Mouse (Mus musculus) forebrain, postnatal 0 days (tissue): ENCODE measurements around the gene Clcnka. TPM values are rescaled to one million over a fixed set of nuclear protein-coding genes. Genes with fewer than 3 reads are reported as not detected.

Experiments used
- ATAC-seq: fragments of 200-750 bp; cut with Nextera tagmentation; 2 replicates; pipeline ENCODE4 v1.8.0; 2017; ENCODE audit warnings: mild to moderate bottlenecking, moderate library complexity
- DNase-seq: peaks from one replicate; pipeline ENCODE4 v3.0.0-alpha.2; 2015
- H3K27ac ChIP-seq: fragments of 300-500 bp; sonication (generic); 2 replicates; pipeline ENCODE4 v1.5.1; 2014; ENCODE audit warnings: low read depth, mild to moderate bottlenecking, antibody characterized with exemption, low read length, moderate library complexity, mixed read lengths
- H3K27me3 ChIP-seq: fragments of 300-500 bp; sonication (generic); 2 replicates; pipeline ENCODE4 v1.6.1; 2014; ENCODE audit warnings: mild to moderate bottlenecking, low read length, mixed read lengths; ENCODE audit not compliant: insufficient read depth
- H3K36me3 ChIP-seq: fragments of 300-500 bp; sonication (generic); 2 replicates; pipeline ENCODE4 v1.6.1; 2014; ENCODE audit warnings: mild to moderate bottlenecking, moderate library complexity; ENCODE audit not compliant: insufficient read depth
- H3K4me1 ChIP-seq: fragments of 300-500 bp; sonication (generic); 2 replicates; pipeline ENCODE4 v1.6.1; 2014; ENCODE audit warnings: antibody characterized with exemption; ENCODE audit not compliant: insufficient read depth
- H3K4me2 ChIP-seq: fragments of 300-500 bp; sonication (generic); 2 replicates; pipeline ENCODE4 v1.6.1; 2014; ENCODE audit warnings: low read depth, mild to moderate bottlenecking, moderate library complexity
- H3K4me3 ChIP-seq: fragments of 300-500 bp; sonication (generic); 2 replicates; pipeline ENCODE4 v1.5.1; 2014; ENCODE audit warnings: low read depth, low read length, mixed read lengths
- H3K9ac ChIP-seq: fragments of 300-500 bp; sonication (generic); 2 replicates; pipeline ENCODE4 v1.6.1; 2014; ENCODE audit warnings: mild to moderate bottlenecking
- H3K9me3 ChIP-seq: fragments of 300-500 bp; sonication (generic); 2 replicates; pipeline ENCODE4 v1.6.1; 2016; ENCODE audit warnings: low read length
- CTCF ChIP-seq: sonication (generic); IDR thresholded peaks from 2 replicates; pipeline ENCODE4 v1.5.1; 2016; ENCODE audit warnings: antibody characterized with exemption, control low read depth, low read depth
- WGBS: fragments of 180-500 bp; shearing (Covaris S2); extraction: QIAGEN DNeasy Blood & Tissue Kit; methylation state at CpG from one replicate; pipeline ENCODE4 v1.1.7; 2014; 5-methylcytosine and 5-hydroxymethylcytosine counted together
- polyA plus RNA-seq: library from polyadenylated mRNA; unstranded; fragments of >200 nt; fragmentation: Nextera tagmentation; extraction: Ambion mirVana; gene quantifications from 2 replicates; pipeline ENCODE4 v1.2.1, GENCODE M21; 2015
- total RNA-seq: library from RNA; depleted of rRNA; stranded (reverse); fragments of >200 nt; gene quantifications from 2 replicates; pipeline ENCODE4 v1.2.3, GENCODE M21; 2014

Clcnka gene
- total and polyA plus RNA-seq, 2 experiments from 2014 or later = 0.10 to 0.24 TPM

GRCm38 (mm10) chr4:141421423-141421822 lies 22.9 kb upstream of the Clcnka start:
- H3K4me3 ChIP-seq = no peak overlapping the region
- WGBS = 57% methylated on average over 14 of the region's 14 CpGs
- H3K9me3 ChIP-seq = no peaks in the 10 kb centered on the region
- DNase-seq (no peak), ATAC-seq (no peak)
- H3K27ac ChIP-seq = no peak overlapping the region
- peaks cover 4% of the 10 kb centered on the region; the same call in 1 of the 2 replicates for H3K4me1 ChIP-seq
- no peaks in the 10 kb centered on the region for H3K36me3 ChIP-seq
- no peak for TF ChIP-seq CTCF
- no peaks in the 10 kb centered on the region for H3K27me3 ChIP-seq
- H3K4me2 ChIP-seq = no peak overlapping the region
- H3K9ac ChIP-seq = no peak overlapping the region

- Histone ChIP-seq H3K9ac (no peak overlapping the region), H3K27ac (no peak overlapping the region), H3K4me3 (no peak overlapping the region), H3K4me1 (no peaks in the 10 kb centered on the region), H3K4me2 (no peak overlapping the region), H3K9me3 (no peaks in the 10 kb centered on the region), H3K36me3 (no peaks in the 10 kb centered on the region), H3K27me3 (no peaks in the 10 kb centered on the region)
- no peak for TF ChIP-seq CTCF
- no peak for DNase-seq
- 61% methylated on average over 9 of the region's 9 CpGs for WGBS
- ATAC-seq = no peak
Observed at GRCm38 (mm10) chr4:141420886-141421285, 22.4 kb upstream of the Clcnka start.

DNA sequence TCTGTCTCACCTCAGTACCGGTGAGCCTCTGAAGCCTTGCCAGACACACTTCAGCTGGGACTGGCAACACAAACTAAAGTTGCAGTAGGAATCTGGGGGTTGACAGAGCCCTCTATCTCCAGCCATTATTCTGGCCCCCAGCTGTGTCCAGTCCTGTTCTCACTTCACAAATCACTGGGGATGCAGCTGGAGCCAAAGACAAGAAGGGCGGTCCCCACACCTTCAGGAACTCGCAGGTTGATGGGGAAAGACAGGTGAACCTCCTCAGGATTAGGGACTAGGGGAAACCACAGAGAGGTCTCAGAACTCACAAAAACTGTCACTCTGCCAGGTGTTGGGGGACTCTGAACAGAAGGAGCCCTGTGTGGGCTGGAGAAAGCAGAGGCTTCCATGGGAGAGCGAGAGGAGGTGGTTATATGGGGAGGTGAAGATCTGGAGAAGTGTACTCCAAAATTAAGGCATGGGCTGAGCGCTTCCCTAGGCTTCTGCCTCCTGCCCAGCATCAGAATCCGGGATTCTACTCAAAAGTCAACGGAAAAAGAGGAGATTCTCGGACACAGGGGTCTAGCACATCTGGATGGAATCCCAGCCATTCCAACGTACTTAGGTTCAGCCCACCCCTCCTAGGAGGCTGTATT lies 21.8 kb upstream of the Clcnka start, which contains the start of gene Hspb7:
Gene Hspb7 (plus strand): TSS at position 588 of the 638 bp plus-strand sequence.
- no peaks in the 10 kb centered on the region for H3K9me3 ChIP-seq
- ATAC-seq (no peak), DNase-seq (no peak)
- H3K27ac ChIP-seq = no peak within 1 kb of the TSS
- 61% methylated on average over 9 of the region's 9 CpGs for WGBS
- H3K4me3 ChIP-seq = no peak within 1 kb of the TSS
- H3K4me1 ChIP-seq = no peaks in the 10 kb centered on the region
- no peaks in the 10 kb centered on the region for H3K27me3 ChIP-seq
- H3K36me3 ChIP-seq = no peaks in the 10 kb centered on the region
- no peak for TF ChIP-seq CTCF
- no peak within 1 kb of the TSS for H3K4me2 ChIP-seq
- H3K9ac ChIP-seq = no peak within 1 kb of the TSS

DNA sequence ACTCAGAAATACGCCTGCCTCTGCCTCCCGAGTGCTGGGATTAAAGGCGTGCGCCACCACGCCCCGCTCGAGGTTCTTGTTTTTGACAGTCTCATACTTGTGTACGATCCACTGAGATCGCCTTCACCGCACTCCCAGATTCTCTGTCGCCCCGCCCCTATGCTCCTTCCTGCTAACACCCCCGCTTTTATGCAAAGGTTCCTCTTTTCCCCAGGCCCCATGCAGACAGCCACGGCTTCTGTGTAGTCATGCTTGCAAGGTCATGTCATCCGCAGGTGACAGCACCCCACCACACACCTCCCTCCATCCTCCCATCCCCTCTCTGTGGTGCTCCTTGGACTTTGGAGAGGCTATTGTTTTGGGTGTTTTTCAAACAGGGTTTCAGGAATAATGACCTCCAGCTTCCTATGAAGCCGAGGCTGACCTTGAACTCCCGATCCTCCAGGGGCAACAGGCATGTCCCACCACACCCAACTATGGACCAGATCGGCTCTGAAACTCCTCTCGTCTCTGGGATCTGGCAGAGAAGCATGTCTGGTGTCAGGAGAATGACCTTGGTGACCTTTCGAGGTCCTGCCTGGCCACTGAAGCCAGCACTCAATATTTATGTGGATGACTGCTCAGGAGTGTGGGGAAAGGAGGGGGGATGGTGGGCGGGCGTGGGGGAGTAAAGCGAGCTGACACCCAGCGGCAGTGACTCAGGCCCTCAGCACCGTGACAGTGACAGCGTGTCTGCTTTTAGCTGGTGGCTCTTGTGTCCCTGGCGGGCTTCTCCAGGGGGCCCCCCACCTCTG lies 21.1 kb upstream of the Clcnka start:
- DNase-seq = no peak
- no peak overlapping the region for H3K9ac ChIP-seq

GRCm38 (mm10) chr4:141415924-141416323 lies 17.4 kb upstream of the Clcnka start, which contains the start of gene Clcnkb:
Gene Clcnkb (minus strand): TSS chr4:141416014.
- Histone ChIP-seq H3K27ac (no peak within 1 kb of the TSS), H3K4me3 (no peak within 1 kb of the TSS), H3K4me2 (no peak within 1 kb of the TSS), H3K9me3 (no peaks in the 10 kb centered on the region), H3K27me3 (no peaks in the 10 kb centered on the region), H3K4me1 (no peaks in the 10 kb centered on the region), H3K9ac (no peak within 1 kb of the TSS), H3K36me3 (no peaks in the 10 kb centered on the region)
- ATAC-seq (no peak), DNase-seq (no peak)
- 63% methylated on average over 7 of the region's 7 CpGs for WGBS
- TF ChIP-seq CTCF = no peak

More for the DNA sequence above, 21.1 kb upstream of the Clcnka start:
- H3K4me1 ChIP-seq = no peaks in the 10 kb centered on the region
- no peak overlapping the region for H3K4me2 ChIP-seq
- TF ChIP-seq CTCF = no peak
- no peaks in the 10 kb centered on the region for H3K27me3 ChIP-seq
- H3K9me3 ChIP-seq = no peaks in the 10 kb centered on the region
- WGBS = 74% methylated on average over 27 of the region's 27 CpGs
- ATAC-seq = no peak
- H3K27ac ChIP-seq = no peak overlapping the region
- no peaks in the 10 kb centered on the region for H3K36me3 ChIP-seq
- H3K4me3 ChIP-seq = no peak overlapping the region

DNA sequence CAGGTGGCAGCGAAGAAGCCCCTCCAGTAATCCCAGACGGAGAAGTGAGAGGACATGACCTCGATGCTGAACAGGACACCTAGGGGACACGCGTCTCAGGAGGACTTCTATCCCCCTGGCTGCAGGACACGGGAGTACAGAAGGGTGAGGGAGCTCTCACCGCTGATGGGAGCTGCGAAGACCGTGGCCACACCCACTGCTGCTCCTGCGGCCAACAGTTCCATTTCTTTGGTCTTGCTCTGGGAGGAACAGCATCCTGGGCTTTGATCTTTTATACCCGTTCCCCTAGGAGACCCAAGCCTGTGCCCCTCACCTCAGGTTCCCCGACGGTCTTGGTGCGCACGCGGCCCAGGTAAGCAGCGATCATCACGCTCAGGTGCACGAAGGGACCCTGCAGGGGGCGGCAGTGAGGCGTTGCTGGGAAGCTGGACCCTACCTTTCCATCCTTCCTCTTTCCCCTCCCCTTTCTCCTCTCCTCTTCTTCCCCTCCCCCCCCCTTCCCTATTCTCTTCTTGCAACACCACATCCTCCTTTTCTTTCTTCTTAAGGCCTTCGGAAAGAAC lies 13.0 kb upstream of the Clcnka start:
- H3K9ac ChIP-seq = no peak overlapping the region
- H3K36me3 ChIP-seq = no peaks in the 10 kb centered on the region
- H3K27ac ChIP-seq = no peak overlapping the region
- no peak; the same call in 1 of the 2 replicates for TF ChIP-seq CTCF
- H3K4me2 ChIP-seq = no peak overlapping the region
- H3K4me3 ChIP-seq = no peak overlapping the region
- H3K27me3 ChIP-seq = no peaks in the 10 kb centered on the region
- no peaks in the 10 kb centered on the region for H3K9me3 ChIP-seq
- 18% methylated on average over 22 of the region's 22 CpGs for WGBS
- DNase-seq (no peak), ATAC-seq (no peak)
- no peaks in the 10 kb centered on the region for H3K4me1 ChIP-seq

DNA sequence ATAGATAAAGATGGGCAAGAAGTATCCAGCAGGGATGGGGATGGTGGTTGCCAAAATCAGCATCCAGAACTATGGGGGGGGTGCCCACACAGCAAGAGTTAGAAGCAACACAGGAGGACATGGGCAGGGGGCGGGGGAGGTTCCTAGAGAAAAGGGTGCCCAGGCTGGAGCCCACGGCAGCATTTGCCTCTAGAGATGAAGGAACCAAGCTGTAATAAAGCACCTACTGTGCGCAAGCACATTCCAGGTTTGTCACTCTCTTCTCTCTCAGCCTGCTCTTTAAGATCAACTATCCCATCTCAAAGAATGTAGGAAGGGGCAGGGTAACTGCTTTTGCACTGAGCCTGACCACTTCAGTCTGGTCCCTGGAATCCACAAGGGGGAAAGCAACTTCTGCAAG lies 10.1 kb upstream of the Clcnka start:
- H3K36me3 ChIP-seq = no peaks in the 10 kb centered on the region
- no peak overlapping the region for H3K9ac ChIP-seq
- no peaks in the 10 kb centered on the region; the same call in 1 of the 2 replicates for H3K27me3 ChIP-seq
- H3K4me1 ChIP-seq = no peaks in the 10 kb centered on the region
- H3K9me3 ChIP-seq = no peaks in the 10 kb centered on the region
- H3K4me3 ChIP-seq = no peak overlapping the region
- H3K27ac ChIP-seq = no peak overlapping the region
- no peak for TF ChIP-seq CTCF
- H3K4me2 ChIP-seq = no peak overlapping the region
- DNase-seq (no peak), ATAC-seq (no peak)
- 98% methylated on average over 3 of the region's 3 CpGs for WGBS
